Mouse (Mus musculus): ENCODE data around the gene Ctnnb1. TPM values are rescaled to one million over a fixed set of nuclear protein-coding genes. Genes with fewer than 3 reads are reported as not detected.

Gene Ctnnb1
- 477 TPM in 2 replicates for polyA plus RNA-seq (2012; rRNA removed)

GRCm38 (mm10) chr9:120929081-120929480 lies at the start of gene Ctnnb1:
TSS of gene Ctnnb1 (plus strand) at chr9:120929216.

